Mouse (Mus musculus): ENCODE measurements around the gene Tmcc3.

DNA sequence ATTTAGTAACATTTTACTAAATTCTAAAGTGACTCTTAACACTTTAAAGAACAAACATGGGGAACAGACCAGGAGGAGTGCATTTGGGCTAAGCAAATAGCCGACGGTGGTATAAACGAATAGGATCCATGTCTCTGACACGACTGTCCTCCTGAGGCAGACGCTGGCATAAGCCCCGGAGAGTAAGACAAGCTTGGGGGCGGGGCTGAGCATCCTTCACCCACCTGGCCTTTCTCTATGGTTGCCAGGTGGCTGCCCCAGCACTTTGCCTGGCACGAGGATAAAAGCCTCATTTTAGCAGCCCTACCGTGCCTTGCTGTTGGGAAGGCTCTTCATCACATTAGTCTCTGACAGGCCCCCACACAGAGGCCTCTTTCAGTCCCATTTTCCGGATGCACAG lies 35.5 kb downstream of the Tmcc3 start:
- TF ChIP-seq MAX (IDR thresholded peaks at IDR 0.05; ENCODE audit: low read length) (no peak), ZC3H11A (IDR thresholded peaks at IDR 0.05; ENCODE audit: low read depth, low read length) (no peak), USF1 (IDR thresholded peaks at IDR 0.05; ENCODE audit: low read depth, low read length) (no peak), CTCF (conservative IDR thresholded peaks at IDR 0.05 in 1 of 2, IDR thresholded peaks at IDR 0.05 in 1 of 2; ENCODE audit: low read depth in 2 of 2, low read length in 2 of 2) (no peak), PAX5 (IDR thresholded peaks at IDR 0.05; ENCODE audit: low read length) (no peak), POLR2A (IDR thresholded peaks at IDR 0.05; ENCODE audit: low read depth, low read length) (no peak), MAFK (IDR thresholded peaks at IDR 0.05; ENCODE audit: insufficient replicate concordance, low read length) (no peak), MXI1 (IDR thresholded peaks at IDR 0.05; ENCODE audit: low read depth, low read length) (no peak), HCFC1 (IDR thresholded peaks at IDR 0.05; ENCODE audit: low read depth, low read length) (no peak)
